ENCODE assay signal across 9 mouse cellular contexts in genomic region chr2:164386953-164387352, GRCm38 (mm10). TPM values are rescaled to one million over a fixed set of nuclear protein-coding genes. Genes with fewer than 3 reads are reported as not detected.
DNase-seq lines count a peak whose midpoint lies in the region; ATAC-seq and TF ChIP-seq lines count a peak whose summit lies in the region.
"Had no signal": no experiment of that assay in that cellular context is flagged by ENCODE, and none has a peak within 500 bp of the region (broad histone marks: within the 10 kb centered on the region; RNA-seq: fewer than 3 reads in every experiment).

No protein-coding gene starts in this region.

- no peak for ATAC-seq in heart, postnatal 0 days (ENCODE audit: insufficient read depth, low read depth)
- peak; percentile 53 for ATAC-seq in granulocyte monocyte progenitor cell, adult 5-6 weeks (replicated peaks; ENCODE audit: poor library complexity, severe bottlenecking)
- no peak for ATAC-seq in limb, embryonic 11.5 days (ENCODE audit: insufficient number of reproducible peaks, low FRiP score, low TSS enrichment, low read depth)
- ATAC-seq in forebrain, embryonic 15.5 days (replicated peaks): no peak

- 0 out of 2 replicates have a peak, but pooled peaks cover under 1% of the 10 kb centered on the region for H3K9me3 ChIP-seq in heart, postnatal 0 days (replicated peaks; ENCODE audit: control insufficient read depth, low read length)
- H3K9me3 ChIP-seq in limb, embryonic 11.5 days (ENCODE audit: control insufficient read depth, low read length): no peaks in the 10 kb centered on the region
- no peaks in the 10 kb centered on the region for H3K9me3 ChIP-seq in forebrain, embryonic 15.5 days
- H3K9me3 ChIP-seq: liver, embryonic 13.5 days had no signal

- H3K27me3 ChIP-seq in heart, postnatal 0 days (ENCODE audit: control insufficient read depth, insufficient read depth, low read length): peaks cover 25% of the 10 kb centered on the region
- H3K27me3 ChIP-seq in limb, embryonic 11.5 days (ENCODE audit: control insufficient read depth, insufficient read depth, low read length): peaks cover 12% of the 10 kb centered on the region
- H3K27me3 ChIP-seq in forebrain, embryonic 15.5 days: no peaks in the 10 kb centered on the region; the same call in 1 of the 2 replicates

- intact Hi-C loops in heart, postnatal 25 days (cut with DNase I): loop anchor here (5.0 kb wide), 1 partner anchor 285 kb away; no protein-coding TSS in a partner anchor

- peak; percentile 55 for TF ChIP-seq CTCF in heart, postnatal 0 days (IDR thresholded peaks at IDR 0.05; ENCODE audit: low read depth)

- H3K36me3 ChIP-seq in heart, postnatal 0 days (replicated peaks; ENCODE audit: control insufficient read depth, insufficient read depth, low read length): no peaks in the 10 kb centered on the region
- H3K36me3 ChIP-seq in limb, embryonic 11.5 days (ENCODE audit: control insufficient read depth, insufficient read depth, low read length): no peaks in the 10 kb centered on the region
- no peaks in the 10 kb centered on the region for H3K36me3 ChIP-seq in forebrain, embryonic 15.5 days
- H3K36me3 ChIP-seq: liver, embryonic 13.5 days had no signal

- 0 out of 2 replicates have a peak, but pooled peaks cover 7% of the 10 kb centered on the region for H3K4me1 ChIP-seq in heart, postnatal 0 days (ENCODE audit: control insufficient read depth, insufficient read depth)
- peaks cover 8% of the 10 kb centered on the region; the same call in 1 of the 2 replicates for H3K4me1 ChIP-seq in limb, embryonic 11.5 days (ENCODE audit: control insufficient read depth, insufficient read depth, low read length)
- H3K4me1 ChIP-seq in forebrain, embryonic 15.5 days: peaks cover 19% of the 10 kb centered on the region

- no peak overlapping the region for H3K27ac ChIP-seq in heart, postnatal 0 days (ENCODE audit: low read depth)
- no peak overlapping the region for H3K27ac ChIP-seq in limb, embryonic 11.5 days (replicated peaks; ENCODE audit: low read depth, low read length)
- H3K27ac ChIP-seq in forebrain, embryonic 15.5 days (replicated peaks): no peak overlapping the region
- H3K27ac ChIP-seq: liver, embryonic 13.5 days had no signal

- H3K9ac ChIP-seq in heart, postnatal 0 days (replicated peaks; ENCODE audit: low read depth, low read length): no peak overlapping the region
- H3K9ac ChIP-seq in limb, embryonic 11.5 days (ENCODE audit: low read length): no peak overlapping the region
- H3K9ac ChIP-seq in forebrain, embryonic 15.5 days (replicated peaks): no peak overlapping the region
- H3K9ac ChIP-seq: liver, embryonic 13.5 days had no signal

- H3K4me2 ChIP-seq in heart, postnatal 0 days (ENCODE audit: low read depth, low read length): no peak overlapping the region
- H3K4me2 ChIP-seq in limb, embryonic 11.5 days (ENCODE audit: low read depth, severe bottlenecking): no peak overlapping the region
- no peak overlapping the region for H3K4me2 ChIP-seq in forebrain, embryonic 15.5 days (replicated peaks)
- H3K4me2 ChIP-seq: liver, embryonic 13.5 days had no signal

- WGBS in heart, postnatal 0 days: 16% methylated on average over 8 of the region's 8 CpGs
- 7% methylated on average over 8 of the region's 8 CpGs for WGBS in limb, embryonic 11.5 days
- 19% methylated on average over 8 of the region's 8 CpGs for WGBS in forebrain, embryonic 15.5 days

- TF ChIP-seq EP300 in heart, postnatal 0 days (IDR thresholded peaks at IDR 0.05; ENCODE audit: low read depth): no peak

- H3K4me3 ChIP-seq in heart, postnatal 0 days (ENCODE audit: low read depth, low read length): no peak overlapping the region
- no peak overlapping the region for H3K4me3 ChIP-seq in limb, embryonic 11.5 days (ENCODE audit: low read depth, low read length)
- no peak overlapping the region for H3K4me3 ChIP-seq in forebrain, embryonic 15.5 days
- H3K4me3 ChIP-seq: liver, embryonic 13.5 days had no signal

- DNase-seq in heart, postnatal 0 days (ENCODE audit: low spot score): no peak
- no peak for DNase-seq in heart, postnatal 25 days (ENCODE audit: low spot score)
- DNase-seq in B cell, adult 2 months: peak; percentile 80 to 83
- peak; percentile 74 for DNase-seq in ZHBTc4 (ENCODE audit: low read depth, low spot score)
- DNase-seq in limb, embryonic 11.5 days (ENCODE audit: low spot score): peak; percentile 53
- peak; percentile 62 to 71 for DNase-seq in right cerebral cortex, adult 2 months (ENCODE audit: low spot score in 2 of 2)
- DNase-seq: liver, embryonic 13.5 days had no signal

RNA-seq across cellular contexts. Expression of gene Slpi, which starts 1.9 kb away (rescaled TPM):
- not detected in 2 replicates for total RNA-seq in heart, postnatal 0 days (2014; rRNA removed; ENCODE audit: low replicate concordance)
- polyA plus RNA-seq in heart, postnatal 0 days (2015; fragmentation: Nextera tagmentation; extraction: Ambion mirVana): 2.0 and 3.7 TPM in 2 replicates
- 1 to 10 TPM; 3.1 to 7.2 TPM for total RNA-seq in heart, postnatal 25 days (2021)
- total RNA-seq in granulocyte monocyte progenitor cell, adult 5-6 weeks (2014; fragmentation: Nextera tagmentation): 228 and 251 TPM in 2 replicates
- 46.7 and 49.3 TPM in 2 replicates for total RNA-seq in granulocyte monocyte progenitor cell, adult 5-6 weeks (2017)
- polyA plus RNA-seq in limb, embryonic 11.5 days (2014; fragmentation: Nextera tagmentation; extraction: Ambion mirVana): 0.43 and 0.76 TPM in 2 replicates
- polyA plus RNA-seq in forebrain, embryonic 15.5 days (2015; fragmentation: Nextera tagmentation; extraction: Ambion mirVana): 0.29 TPM in 1 of 2 replicates, not detected in the other

RNA-seq across cellular contexts. Expression of gene Rbpjl, which starts 16.0 kb away (rescaled TPM):
- total RNA-seq in heart, postnatal 0 days (2014; rRNA removed; ENCODE audit: low replicate concordance): not detected in 2 replicates
- 0.04 and 0.05 TPM in 2 replicates for polyA plus RNA-seq in heart, postnatal 0 days (2015; fragmentation: Nextera tagmentation; extraction: Ambion mirVana)
- total RNA-seq in heart, postnatal 25 days (2021): not detected
- not detected in 2 replicates for total RNA-seq in granulocyte monocyte progenitor cell, adult 5-6 weeks (2014; fragmentation: Nextera tagmentation)
- total RNA-seq in granulocyte monocyte progenitor cell, adult 5-6 weeks (2017): not detected in 2 replicates
- polyA plus RNA-seq in limb, embryonic 11.5 days (2014; fragmentation: Nextera tagmentation; extraction: Ambion mirVana): 0.04 and 0.16 TPM in 2 replicates
- 0.05 TPM in 1 of 2 replicates, not detected in the other for polyA plus RNA-seq in forebrain, embryonic 15.5 days (2015; fragmentation: Nextera tagmentation; extraction: Ambion mirVana)

RNA-seq across cellular contexts. Expression of gene Matn4, which starts 18.0 kb away (rescaled TPM):
- total RNA-seq in heart, postnatal 0 days (2014; rRNA removed; ENCODE audit: low replicate concordance): 1.7 and 3.3 TPM in 2 replicates
- polyA plus RNA-seq in heart, postnatal 0 days (2015; fragmentation: Nextera tagmentation; extraction: Ambion mirVana): 1.1 and 1.5 TPM in 2 replicates
- total RNA-seq in heart, postnatal 25 days (2021): under 1 TPM; 0.42 to 0.52 TPM
- total RNA-seq in granulocyte monocyte progenitor cell, adult 5-6 weeks (2014; fragmentation: Nextera tagmentation): not detected in 2 replicates
- total RNA-seq in granulocyte monocyte progenitor cell, adult 5-6 weeks (2017): not detected in 2 replicates
- polyA plus RNA-seq in limb, embryonic 11.5 days (2014; fragmentation: Nextera tagmentation; extraction: Ambion mirVana): 2.7 and 3.6 TPM in 2 replicates
- 0.94 and 1.1 TPM in 2 replicates for polyA plus RNA-seq in forebrain, embryonic 15.5 days (2015; fragmentation: Nextera tagmentation; extraction: Ambion mirVana)

RNA-seq across cellular contexts. Expression of gene Svs5, which starts 54.4 kb away (rescaled TPM):
- total RNA-seq in heart, postnatal 0 days (2014; rRNA removed; ENCODE audit: low replicate concordance): not detected in 2 replicates
- polyA plus RNA-seq in heart, postnatal 0 days (2015; fragmentation: Nextera tagmentation; extraction: Ambion mirVana): not detected in 2 replicates
- not detected for total RNA-seq in heart, postnatal 25 days (2021)
- total RNA-seq in granulocyte monocyte progenitor cell, adult 5-6 weeks (2014; fragmentation: Nextera tagmentation): not detected in 2 replicates
- not detected in 2 replicates for total RNA-seq in granulocyte monocyte progenitor cell, adult 5-6 weeks (2017)
- polyA plus RNA-seq in limb, embryonic 11.5 days (2014; fragmentation: Nextera tagmentation; extraction: Ambion mirVana): not detected in 2 replicates
- not detected in 2 replicates for polyA plus RNA-seq in forebrain, embryonic 15.5 days (2015; fragmentation: Nextera tagmentation; extraction: Ambion mirVana)
- polyA plus RNA-seq: liver, embryonic 13.5 days had no signal

RNA-seq across cellular contexts. Expression of gene Sdc4, which starts 56.7 kb away (rescaled TPM):
- 42.2 and 46.5 TPM in 2 replicates for total RNA-seq in heart, postnatal 0 days (2014; rRNA removed; ENCODE audit: low replicate concordance)
- 30.4 and 30.7 TPM in 2 replicates for polyA plus RNA-seq in heart, postnatal 0 days (2015; fragmentation: Nextera tagmentation; extraction: Ambion mirVana)
- 10 to 100 TPM; 19.7 to 22.4 TPM for total RNA-seq in heart, postnatal 25 days (2021)
- not detected in 2 replicates for total RNA-seq in granulocyte monocyte progenitor cell, adult 5-6 weeks (2014; fragmentation: Nextera tagmentation)
- total RNA-seq in granulocyte monocyte progenitor cell, adult 5-6 weeks (2017): not detected in 2 replicates
- 22.6 and 23.6 TPM in 2 replicates for polyA plus RNA-seq in limb, embryonic 11.5 days (2014; fragmentation: Nextera tagmentation; extraction: Ambion mirVana)
- 6.1 and 6.4 TPM in 2 replicates for polyA plus RNA-seq in forebrain, embryonic 15.5 days (2015; fragmentation: Nextera tagmentation; extraction: Ambion mirVana)

Comparison
In these comparisons a context has a peak if more than half of its experiments do, and no peak if none do; other contexts are left out.
1. DNase-seq: peak in B cell, adult 2 months (2 of 2), ZHBTc4 (single experiment), limb, embryonic 11.5 days (single experiment) and right cerebral cortex, adult 2 months (2 of 2); none in heart, postnatal 0 days (single experiment) and heart, postnatal 25 days (single experiment).
2. RNA of gene Slpi, which starts 1.9 kb away (total RNA-seq): 46.7 to 251 TPM in granulocyte monocyte progenitor cell, adult 5-6 weeks; 3.1 to 7.2 TPM in heart, postnatal 25 days and not detected in heart, postnatal 0 days; every median in the first group is over 4 times any median in the second.